Mouse (Mus musculus): ENCODE results near the gene Ccdc159. TPM values are rescaled to one million over a fixed set of nuclear protein-coding genes. Genes with fewer than 3 reads are reported as not detected.

Gene Ccdc159
- total RNA-seq, 4 experiments from 2014 or later: 8.6 to 27.3 (median 17.7) TPM

DNA sequence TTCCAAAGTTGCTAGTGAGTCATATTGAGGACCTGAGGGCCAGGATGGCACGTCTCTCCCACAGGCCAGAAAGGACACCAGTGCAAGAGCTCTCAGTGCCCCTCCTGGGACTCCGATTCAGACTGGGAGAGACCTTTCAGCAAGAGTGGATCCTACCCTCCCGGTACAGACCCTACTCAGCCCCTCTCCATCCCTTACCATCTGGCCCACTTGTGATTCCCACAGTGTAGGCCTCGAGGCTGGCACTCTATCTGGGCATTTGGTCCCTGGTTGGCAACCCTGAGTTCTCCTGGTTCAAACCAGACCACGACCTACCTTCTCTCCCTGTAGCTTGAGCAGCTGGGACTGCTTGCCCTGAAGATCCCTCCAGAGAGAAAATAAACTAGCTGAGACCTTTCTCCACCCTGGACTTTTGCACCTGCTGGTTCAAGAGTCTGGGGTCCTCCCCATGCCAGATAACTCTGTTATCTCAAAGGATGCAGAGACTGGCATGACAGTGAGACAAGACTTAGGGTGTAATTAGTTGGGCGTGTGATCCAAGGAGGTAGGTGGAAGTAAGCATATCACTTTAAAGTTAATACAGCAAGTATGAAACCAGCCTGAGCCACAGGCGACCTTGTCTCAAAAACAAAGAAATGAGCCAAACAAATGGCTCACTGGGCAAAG, 8.3 kb downstream of the Ccdc159 start:
- no peak for DNase-seq

DNA sequence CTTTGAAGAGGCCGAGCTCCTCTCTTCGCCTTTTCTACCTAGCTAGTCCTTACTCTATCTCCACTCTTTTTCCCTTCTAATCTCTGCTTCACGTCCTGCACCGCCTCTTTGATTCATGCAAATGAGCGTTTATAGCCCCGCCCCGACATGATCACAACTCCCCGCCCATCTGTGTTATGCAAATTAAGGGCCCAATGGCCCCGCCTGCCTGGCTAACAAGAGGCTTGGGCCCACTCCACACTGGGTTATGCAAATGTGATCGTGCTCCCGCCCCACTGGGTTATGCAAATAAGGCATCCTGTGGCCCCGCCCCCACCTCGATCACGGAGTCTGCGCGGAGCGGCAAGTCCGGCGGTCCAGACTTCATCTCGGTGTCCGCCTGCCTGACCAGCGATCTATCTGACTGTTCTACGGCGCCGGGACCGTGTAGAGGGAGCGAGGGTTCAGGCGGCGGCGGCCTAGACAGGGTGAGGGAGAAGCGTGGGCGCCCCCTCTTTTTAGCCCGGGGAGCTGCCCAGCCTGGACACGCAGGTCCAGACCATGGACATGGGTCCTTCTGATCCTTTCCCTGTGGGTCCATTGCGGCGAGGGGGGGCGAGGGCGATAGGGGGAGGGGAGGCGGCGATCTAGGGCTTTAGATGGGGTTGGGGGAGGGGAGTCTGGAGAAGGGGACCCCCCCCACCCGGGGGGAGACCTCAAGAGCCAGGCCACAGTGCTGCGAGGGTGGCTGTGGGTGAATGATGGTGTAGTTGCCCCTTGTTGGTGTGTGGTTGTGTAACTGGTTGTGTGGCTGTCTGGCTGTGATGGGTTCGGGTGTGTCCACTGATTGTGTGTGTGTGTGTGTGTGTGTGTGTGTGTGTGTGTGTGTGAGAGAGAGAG, 9.7 kb downstream of the Ccdc159 start, which contains the start of gene Plppr2:
Gene Plppr2 (plus strand): TSS at position 342 of the 879 bp plus-strand sequence.
- peak; percentile 99 for DNase-seq

DNA sequence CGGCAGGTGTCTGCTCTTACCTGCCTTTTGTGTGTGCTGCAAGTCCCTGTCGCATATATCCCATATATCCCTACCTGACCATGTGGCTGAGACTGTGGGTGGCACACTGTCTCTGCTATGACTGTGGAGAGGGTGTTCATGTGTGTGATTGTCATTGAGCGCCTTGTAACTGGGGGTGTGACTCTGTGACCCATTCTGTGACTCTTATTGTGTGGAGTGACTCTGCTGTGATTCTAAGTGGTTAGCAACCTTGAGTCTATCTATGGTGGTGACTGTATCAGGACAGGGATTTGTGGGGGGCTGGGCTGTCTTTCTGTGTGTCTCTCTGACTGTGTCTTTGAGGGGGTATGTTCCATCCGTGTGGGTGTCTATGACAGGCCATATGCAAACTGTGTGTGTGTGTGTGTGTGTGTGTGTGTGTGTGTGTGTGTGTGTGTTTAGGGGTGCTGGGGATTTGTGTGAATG, 10.5 kb downstream of the Ccdc159 start:
- DNase-seq: no peak

DNA sequence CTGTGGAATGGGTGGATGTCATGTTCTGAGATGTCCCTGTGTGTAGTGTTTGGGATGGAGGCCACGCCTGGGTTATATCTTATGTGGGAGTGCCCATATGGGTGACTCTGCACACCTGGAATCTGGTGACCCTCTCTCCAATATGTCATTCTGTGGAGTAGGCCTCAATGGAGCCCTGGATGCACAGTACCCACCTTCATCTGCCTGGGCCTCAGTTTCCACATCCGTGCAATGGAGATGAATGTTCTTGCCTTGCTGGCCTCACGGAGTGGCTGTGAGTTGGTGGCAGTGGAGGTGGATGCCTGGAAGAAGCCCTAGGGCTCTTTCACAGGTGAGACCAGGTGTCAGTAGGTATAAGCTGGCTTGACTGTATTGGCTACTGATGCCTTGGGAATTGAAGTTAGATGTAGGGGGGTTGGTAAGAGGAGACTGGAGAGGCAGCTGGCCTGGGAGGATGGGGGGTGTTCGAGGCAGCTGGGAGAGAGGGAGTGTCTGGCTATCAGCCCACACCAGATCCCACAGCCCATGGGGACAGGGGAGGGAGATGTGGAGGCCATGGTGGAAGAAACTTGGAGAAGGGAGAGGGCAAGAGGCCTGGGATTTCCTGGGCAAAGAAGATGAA, 11.1 kb downstream of the Ccdc159 start:
- no peak for DNase-seq

DNA sequence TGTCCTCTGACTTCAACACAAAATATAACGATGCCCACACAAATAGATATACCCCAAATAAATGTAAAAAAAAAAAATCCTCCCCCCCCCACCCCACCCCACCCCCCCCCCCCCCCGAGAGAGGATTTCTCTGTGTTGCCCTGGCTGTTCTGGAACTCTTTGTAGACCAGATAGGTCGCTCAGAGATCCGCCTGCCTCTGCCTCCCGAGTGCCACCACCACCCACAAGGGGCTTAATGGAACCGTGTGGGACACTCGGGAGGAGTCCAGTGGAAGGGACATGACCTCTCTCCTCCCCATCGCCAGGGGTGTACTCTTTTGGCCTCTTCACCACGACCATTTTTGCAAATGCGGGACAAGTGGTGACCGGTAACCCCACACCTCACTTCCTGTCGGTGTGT, 15.8 kb downstream of the Ccdc159 start:
- DNase-seq: no peak

DNA sequence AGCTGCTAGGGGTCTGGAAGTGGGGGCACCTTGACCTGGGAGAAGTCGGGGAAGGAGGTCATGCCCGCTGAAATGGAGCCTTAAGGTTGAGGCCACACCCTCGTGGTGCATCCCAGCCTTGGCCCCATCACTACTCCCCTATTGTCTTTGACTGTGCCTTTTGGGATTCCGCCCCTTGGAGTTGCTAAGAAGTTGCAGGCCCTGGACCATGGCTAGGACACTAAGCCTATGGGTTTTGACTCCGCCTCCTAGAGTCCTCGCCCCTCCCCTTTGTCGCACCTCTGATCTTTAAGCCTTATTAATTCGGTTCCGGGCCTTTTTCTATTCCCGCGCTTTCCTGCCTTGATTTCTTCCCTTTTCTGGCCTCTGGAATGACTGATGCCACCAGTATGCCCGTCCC, 16.4 kb downstream of the Ccdc159 start:
- no peak for DNase-seq

DNA sequence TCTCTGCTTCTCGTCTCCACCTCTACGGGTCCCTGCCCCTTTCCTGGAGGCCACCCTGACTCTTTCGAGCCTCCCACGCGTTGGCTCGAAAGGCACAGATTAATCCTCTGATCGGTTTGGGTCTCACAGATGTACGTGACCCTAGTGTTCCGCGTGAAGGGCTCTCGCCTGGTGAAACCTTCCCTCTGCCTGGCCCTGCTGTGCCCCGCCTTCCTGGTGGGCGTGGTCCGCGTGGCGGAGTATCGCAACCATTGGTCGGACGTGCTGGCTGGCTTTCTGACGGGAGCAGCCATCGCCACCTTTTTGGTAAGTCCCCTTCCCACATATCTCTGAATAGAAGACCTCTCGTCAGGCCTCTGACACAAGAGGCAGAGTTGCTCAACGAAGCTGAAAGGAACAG, 17.0 kb downstream of the Ccdc159 start:
- no peak for DNase-seq

DNA sequence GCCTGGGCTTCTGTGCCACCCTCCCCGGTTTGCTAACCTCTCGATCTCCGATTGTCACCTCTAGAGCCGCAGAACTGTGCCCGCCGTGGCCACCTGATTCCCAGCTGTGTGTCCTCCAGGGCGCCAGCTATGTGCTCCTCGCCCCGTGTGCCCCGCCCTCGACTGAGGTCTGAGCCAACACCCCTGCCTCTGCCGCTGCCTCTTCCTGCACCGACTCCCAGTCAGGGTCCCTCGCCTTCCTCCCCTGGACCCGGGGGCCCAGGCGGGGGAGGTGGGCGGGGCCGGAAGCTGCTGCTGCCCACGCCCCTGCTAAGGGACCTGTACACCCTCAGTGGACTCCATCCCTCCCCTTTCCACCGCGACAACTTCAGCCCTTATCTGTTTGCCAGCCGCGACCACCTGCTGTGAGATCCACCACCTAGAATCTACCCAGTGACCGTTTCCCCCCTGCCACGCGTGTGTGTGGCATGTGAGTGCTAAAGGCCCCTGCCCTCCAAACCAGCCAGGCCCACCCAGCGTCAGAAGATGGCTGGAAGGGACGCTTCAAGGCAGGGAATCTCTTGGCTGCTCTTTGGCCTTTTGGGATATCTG, 20.4 kb downstream of the Ccdc159 start:
- DNase-seq: no peak

DNA sequence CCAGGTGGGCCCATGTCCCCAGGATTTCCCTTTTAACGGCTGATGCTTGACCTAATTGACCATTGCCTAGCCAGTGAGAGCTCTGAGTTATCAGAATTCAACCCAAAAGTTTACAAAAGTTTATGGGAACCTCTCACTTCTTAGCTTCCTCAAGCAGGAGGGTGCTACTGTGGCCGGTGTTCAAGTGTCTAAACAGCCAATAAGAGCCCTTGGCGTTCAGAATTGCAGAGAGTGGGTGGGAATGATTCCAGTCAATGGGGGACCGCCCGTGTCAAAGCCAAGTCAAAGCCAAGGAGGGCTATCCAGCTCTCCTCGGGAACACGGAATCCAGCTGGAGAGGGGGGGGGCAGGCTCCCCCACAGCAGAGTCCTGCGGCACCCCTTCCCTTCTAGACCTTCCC, 20.9 kb downstream of the Ccdc159 start:
- no peak for DNase-seq

DNA sequence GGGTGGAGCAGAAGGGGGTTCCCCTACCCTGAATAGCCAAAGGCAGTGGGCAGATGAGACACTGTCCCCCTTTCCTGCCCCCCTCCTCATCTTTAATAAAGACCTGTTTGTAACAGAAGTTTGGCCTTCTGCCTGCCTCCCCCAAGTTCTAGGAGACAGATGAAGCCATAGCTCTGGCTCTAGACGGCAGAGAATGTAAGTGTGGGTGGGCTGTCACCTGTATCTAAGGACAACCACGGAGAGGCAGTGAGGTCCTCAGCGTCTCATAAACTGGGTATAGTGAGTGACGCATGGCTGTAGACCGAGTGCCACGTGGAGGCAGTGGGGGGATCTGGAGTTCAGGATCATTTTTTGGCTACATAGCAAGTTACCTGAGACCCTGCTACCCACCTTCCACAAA, 21.5 kb downstream of the Ccdc159 start:
- DNase-seq: no peak

DNA sequence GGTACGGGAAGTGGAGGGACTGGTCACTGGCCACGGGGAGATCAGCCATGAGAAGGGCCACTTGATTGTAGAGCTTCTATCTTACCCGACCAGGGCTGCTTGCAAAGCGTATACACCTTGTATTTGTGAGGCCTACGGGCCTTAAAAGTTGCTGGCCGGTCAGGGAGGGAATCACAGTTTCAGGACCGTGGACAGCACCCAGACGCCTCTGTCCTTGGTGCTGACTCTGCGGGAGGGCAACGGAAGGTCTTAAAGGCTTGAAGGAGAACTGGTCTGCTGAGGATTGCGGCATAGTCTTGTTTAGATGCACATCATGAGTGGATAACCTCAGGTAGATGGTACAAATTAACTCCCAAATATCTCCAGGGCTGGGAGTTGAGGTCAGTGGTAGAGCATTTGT, 23.1 kb downstream of the Ccdc159 start:
- DNase-seq: no peak

DNA sequence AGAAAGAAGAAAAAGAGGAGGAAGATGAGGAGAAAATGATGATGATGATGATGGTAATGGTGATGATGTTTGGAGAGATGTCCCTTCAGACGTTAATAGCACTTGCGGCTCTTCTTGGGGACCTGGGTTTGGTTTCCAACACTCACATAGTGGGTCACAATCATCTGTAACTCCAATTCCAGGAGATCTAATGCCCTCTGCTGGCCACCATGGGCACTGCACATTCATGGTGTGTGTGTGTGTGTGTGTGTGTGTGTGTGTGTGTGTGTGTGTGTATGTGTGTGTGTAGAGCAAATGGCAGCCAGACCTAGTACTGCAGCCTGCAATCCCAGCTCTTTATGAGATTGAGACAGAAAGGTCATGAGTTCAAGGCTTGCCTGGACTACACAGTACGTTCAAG, 24.7 kb downstream of the Ccdc159 start:
- DNase-seq: no peak

DNA sequence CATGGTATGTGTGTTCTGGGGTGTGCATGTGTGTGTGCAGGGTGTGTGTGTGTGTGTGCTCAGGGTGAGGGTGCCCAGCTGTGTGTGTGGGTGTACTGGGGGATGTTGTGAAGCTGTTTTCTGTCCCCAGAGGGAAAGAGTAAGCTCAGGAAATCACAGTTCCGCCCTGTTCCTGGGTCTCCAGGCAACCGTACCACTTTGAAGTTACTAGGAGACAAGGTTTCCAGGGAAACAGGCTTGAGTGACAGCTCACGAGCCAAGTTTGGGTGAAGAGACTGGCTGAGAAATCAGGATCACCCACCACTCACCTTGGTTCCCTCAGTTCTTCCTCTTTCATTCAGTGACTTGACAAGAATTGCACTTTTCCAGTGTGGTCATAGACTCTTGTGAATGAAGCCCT, 26.3 kb downstream of the Ccdc159 start:
- DNase-seq: no peak

DNA sequence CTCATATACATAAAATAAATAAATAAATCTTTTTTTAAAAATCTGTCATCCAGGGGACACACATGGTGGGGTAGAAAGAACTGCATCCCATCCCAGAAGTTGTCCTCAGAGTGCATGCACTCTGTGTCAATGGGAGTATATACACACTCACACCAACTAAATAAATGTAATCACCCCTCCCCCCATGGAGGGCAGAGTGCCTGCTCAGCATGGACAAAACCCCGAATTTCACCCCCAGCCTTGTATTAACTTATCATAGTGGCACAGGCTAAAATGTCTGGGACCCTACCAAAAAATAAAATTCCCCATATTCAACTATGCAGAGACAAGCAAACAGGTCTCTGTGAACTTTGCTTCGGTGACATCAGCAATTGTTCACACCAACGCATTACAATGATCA, 27.4 kb downstream of the Ccdc159 start:
- DNase-seq: no peak

DNA sequence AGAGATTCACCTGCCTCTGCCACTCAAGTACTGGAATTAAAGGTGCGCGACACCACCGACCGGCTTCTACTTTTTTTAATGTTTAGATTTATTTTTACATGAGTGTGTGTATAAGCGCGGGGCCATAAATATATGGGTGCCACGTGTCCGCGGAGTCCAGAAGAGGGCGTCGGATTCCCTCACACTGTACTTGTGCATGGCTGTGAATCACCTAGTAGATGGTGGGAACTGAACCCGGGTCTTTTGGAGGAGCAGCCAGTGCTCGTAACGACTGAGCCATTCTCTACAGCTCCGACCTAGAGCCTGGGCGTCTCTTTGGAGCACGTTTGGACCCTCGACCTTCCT, 27.9 kb downstream of the Ccdc159 start:
- DNase-seq: no peak

DNA sequence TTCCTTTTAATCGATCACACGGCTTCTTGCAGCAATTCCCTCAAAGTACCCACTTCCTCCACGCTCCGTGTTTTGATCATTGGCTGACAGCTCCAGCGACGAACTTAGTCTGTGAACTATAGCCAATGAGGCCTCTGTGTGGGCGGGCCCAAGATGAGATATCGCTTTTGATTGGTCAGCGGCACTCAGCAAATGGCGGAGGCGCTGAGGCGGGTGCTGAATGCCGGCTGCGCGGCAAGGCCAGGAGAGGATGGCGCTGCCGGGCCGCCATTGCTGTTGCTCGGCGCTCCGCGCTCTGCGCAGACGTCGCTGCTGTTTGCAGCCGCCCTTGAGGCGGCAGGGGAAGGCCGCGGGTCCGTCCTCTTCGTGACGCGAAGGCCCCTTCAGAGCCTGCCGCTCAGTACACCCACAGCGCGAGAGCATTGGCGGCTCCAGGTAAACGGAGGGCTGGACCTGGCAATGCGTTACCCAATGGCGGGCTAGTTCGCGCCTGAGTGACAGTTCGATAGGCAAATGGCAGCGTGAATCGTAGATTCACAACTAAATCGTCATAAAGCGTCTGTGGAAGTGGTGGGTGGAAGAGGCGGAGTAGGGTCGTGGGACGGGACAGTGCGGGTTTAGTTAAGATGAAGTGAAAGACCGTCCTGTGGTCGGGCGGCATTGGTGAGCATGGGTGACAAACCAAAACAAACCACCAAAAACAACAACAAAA, 28.5 kb downstream of the Ccdc159 start, which contains the start of gene Swsap1:
Gene Swsap1 (plus strand): TSS at position 186 of the 712 bp plus-strand sequence.
- peak; percentile 97 for DNase-seq

DNA sequence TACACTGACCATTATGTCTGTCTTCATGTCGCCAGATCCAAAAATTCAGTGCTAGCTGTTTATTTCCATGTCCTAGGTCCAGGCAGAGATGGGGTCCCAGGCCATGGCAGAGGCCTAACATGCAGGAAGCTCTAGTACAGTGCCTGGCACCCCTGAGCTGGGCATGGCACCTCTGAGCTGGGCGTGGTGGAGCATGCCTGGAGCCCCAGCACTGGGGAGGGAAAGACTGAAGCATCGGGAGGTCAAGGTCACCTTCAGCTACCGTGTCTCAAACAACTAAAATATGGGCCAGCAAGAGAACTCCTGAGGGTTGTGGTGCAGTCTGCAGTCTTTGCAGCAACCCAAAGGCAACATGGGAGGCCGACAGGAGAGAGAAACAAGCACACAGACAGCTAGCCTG, 31.1 kb downstream of the Ccdc159 start:
- DNase-seq: no peak

DNA sequence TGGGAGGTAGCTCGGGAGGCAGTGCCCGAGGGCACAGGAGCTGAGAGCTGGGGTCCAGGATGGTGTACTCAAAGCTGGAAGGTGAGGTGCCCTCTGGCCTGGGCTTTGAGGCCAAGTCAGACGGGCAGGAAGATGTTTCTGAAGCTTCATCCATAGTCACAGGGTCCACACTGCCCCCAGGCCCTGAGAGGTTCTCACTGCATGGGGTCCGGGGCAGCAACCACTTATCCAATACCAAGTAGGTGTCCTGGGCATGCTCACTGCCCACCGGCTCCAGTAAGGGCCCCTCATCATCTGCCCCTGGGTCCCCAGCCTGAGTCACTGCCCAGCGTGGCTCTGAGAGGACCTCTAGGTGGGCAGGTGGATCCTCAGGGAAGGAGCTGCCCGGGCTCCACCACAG, 32.0 kb downstream of the Ccdc159 start:
- DNase-seq: no peak

DNA sequence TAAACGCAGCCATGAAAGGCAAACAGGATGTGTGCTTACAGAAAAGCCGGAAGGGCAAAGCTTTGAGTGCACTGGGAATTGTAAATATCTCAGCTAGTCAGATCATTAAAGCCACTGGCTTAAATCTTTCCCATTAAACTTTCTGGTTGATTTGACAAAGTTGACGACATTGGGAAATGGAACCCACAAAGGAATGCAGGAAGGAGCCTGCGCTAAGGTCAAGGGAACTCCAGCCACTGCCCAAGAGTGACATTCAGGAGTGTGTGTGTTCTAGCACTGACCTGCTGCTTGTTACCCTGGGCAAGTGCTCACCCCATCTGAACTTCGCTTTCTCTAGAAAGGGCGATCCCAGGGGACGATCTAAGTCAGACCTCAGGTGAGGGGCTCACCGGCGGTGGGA, 32.9 kb downstream of the Ccdc159 start:
- DNase-seq: no peak

DNA sequence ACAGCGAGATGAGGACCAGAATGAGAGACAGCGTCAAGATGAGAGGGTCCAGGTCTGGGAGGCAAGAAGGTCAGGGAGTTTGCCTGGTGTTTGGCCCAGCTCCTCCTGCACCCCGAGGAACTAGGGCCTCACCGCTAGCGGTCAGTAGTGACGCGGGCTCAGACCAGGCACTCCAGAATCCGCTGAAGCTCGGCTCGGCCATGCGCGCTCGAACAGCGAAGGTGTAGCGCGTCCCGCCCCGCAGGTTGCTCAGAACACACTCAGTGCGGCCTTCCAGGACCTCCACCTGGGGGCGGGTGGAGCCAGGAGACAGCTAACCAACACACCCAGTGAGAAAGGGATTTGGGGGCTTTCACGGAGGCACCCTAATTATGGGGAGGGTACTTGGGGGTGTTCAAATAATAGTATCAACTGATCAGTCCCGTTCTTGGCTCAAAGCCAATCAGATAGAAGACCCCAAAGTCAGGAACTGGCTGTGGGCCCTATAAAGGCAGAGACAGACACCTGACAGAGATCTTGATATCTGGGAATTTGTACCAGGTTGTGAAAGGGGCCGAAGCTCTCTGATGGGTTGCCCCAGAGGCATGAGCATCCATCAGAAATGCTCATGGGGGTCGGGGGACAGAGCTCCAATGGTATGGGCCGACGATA, 33.4 kb downstream of the Ccdc159 start:
- no peak for DNase-seq

DNA sequence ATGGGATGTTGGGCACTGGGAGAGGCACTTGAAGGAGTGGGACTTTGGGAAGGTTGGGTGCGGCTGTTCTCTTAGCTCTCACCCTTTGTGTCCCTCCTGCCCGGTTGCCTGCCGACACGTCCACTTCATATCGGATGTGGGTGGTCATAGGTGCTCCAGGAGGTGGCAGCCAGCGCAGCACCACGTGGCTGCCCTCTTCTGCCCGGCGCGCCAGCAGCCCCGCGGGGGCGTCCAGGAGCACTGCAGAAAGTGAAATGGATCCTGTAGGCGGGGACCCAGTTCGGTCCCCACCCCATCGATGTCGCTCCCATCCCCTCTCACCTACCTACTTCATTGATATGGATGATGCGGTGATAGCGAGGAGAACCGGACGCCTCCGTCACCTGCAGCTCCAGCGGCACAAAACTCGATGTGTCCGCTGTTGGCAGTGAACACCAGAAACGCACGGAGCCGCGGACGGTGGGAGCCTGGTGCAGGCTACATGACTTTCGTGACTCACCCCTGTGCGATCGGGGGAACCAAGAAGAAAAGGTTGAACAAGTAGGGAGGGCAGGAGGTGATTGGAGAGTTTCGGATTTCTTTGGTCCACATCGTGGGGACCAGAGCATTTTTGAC, 34.2 kb downstream of the Ccdc159 start:
- DNase-seq: no peak
